Mouse (Mus musculus) MEL-GATA-1-ER (cell line): ENCODE results near the gene Mgat1.
A peak's percentile ranks its signal among the peaks of the same experiment; 100 is the strongest.

ENCODE experiments used
- DNase-seq: peaks from one replicate; pipeline ENCODE4 v3.0.0-alpha.2; 2012; ENCODE audit warnings: low read depth; ENCODE audit errors: extremely low read depth

Gene Mgat1

DNA sequence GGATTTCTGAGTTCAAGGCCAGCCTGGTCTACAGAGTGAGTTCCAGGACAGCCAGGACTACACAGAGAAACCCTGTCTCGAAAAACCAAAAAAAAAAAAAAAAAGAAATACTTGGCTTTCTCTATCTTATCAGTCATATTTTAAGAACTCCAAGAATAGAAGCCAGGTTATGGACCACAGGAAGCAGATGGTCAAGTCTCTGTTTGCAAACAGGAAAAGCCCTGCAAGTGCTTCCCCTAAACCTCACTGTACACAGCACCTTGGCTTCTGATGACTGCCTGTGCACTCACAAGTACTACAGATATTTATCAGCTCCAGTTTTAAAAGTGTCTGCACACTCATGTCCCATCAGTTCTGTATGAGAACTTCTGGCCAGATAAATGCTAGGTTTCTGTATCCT is 2.5 kb upstream of the Mgat1 start:
- DNase-seq = peak; percentile 50

DNA sequence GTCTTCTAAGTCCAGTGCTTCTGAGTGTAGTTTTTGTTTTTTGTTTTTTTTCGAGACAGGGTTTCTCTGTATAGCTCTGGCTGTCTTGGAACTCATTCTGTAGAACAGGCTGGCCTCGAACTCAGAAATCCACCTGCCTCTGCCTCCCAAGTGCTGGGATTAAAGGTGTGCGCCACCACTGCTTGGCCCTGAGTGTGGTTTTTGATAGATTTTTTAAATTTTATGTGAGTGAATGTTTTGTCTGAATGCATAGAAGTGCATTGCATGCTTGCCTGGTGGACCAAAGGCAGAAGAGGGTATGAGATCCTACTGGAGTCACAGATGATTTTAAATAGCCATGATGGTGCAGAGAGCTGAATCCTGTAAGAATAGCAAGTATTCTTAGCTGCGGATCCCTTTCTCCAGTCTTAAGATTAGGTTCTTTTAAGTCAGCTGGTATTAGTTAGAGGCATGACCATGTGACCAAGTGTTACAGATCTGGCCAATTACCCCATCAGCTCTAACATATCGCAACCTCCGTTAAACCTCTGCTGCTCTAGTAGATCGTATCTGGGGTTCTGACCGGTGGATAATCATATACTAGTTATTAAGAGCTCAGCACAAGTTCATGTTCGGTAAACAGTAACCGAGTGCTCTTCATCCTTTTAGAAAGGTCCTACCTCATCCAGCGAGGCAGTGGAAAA is 906 bp upstream of the Mgat1 start:
- peak; percentile 31 for DNase-seq

DNA sequence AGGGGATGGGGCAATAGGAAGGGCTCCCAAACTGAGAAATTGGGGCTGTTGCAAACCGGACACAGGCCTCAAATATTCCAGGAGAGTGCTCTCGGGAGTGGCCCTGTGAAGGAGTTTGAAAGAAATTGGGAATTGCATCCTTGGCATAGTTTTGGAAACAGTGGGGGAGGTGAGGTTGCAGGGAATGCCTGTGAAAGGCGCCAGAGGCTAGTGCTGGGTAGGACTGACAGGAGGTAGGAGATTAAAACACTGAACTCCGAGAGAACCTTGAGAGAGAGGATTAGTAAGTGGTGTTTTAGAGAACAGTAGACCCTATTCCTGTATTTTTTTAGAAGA is 572 bp downstream of the Mgat1 start:
- no peak for DNase-seq

DNA sequence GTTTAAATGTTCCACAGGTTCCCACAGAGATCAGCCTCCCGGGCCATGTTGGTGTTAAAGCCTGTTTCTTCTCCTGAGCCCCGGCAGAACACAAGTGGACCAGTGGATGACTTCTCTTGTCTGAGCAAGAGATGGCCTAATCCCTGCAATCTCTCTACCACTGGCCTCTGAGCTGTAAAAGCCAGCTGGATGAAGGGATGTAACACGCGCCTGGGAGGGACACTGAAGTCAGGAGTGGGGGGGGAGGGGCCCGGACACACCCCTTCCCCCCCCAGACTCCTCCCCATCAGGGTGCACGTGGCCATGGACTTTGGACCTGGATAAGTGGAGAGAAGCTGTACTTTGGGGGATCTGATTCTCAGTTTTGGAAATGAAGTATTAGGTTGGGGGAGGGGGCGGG is 1.2 kb downstream of the Mgat1 start:
- peak; percentile 19 for DNase-seq

DNA sequence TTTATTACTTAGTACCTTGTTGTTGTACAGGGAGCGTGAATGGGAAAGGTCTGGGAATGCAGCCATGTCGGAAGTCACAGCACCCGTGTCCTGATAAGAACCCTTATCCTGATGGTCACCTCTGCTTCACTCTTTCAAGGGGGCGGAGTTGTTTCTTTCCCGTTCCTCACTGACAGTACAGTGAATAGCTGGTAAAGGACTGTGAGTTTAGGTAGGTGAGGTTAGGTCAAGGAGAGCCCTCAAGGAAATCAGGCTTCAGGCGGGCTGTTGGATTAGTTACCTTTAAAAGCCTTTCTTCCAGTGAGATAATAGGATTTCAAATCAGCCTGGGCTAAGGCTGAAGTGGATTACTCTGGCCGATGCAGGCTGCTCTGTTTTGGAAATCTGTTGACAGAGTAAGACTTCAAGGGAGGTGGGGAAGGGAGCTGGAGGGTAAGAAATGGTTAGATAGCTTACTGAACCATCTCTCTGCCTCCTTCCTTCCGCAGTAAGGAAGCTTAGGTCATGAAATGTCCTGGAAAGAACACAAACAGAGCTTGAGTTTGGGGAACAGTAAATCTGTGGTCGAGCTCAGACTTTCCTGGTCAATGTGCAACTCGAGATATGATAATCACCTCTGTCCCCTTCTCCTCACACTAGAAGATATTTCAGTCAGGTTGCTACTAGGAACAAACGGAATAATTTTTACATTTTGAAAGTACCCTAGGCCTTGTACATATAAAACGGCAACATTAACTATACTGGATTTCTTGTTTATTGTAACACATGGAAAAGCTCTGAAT is 1.8 kb downstream of the Mgat1 start:
- peak; percentile 48 for DNase-seq

DNA sequence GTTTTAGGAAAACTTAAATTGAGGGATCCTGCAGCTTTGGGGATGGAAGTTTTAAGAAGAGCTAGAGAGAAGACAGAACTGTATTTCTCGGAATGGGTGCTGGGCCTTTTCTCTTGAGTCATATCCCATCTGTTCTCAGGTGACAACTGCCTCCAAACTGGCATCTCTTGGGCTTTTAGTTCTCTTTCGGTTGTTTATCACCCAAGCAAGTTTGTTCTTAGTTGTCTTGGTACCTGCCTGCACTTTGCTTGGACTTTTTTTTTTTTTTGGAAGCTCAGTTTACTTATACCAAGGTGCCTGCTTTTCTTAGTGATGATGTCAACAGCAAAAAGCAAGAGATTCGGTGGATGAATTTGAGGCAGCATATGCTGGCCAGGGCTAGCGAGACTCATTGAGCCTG is 2.5 kb downstream of the Mgat1 start:
- DNase-seq = no peak

DNA sequence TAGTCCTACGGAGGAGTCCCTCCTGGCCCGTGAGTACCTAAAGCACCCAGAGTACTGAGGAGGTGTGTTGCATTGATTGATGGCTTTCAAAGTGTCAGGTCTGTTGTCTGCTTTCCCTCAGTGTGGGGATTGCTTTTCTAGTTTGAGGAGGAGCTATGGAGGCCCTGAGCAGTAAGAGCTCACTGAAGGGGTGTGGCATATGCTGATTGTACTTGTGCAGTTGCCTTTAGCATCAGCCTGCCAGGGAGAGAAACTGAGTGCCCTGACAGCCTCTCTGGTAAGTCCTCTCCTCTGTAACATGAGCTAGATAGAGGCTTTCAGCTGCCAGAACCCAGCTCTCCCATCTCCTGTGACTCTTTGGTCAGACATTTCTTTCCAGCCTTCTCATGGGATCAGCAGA is 3.3 kb downstream of the Mgat1 start:
- DNase-seq = no peak

DNA sequence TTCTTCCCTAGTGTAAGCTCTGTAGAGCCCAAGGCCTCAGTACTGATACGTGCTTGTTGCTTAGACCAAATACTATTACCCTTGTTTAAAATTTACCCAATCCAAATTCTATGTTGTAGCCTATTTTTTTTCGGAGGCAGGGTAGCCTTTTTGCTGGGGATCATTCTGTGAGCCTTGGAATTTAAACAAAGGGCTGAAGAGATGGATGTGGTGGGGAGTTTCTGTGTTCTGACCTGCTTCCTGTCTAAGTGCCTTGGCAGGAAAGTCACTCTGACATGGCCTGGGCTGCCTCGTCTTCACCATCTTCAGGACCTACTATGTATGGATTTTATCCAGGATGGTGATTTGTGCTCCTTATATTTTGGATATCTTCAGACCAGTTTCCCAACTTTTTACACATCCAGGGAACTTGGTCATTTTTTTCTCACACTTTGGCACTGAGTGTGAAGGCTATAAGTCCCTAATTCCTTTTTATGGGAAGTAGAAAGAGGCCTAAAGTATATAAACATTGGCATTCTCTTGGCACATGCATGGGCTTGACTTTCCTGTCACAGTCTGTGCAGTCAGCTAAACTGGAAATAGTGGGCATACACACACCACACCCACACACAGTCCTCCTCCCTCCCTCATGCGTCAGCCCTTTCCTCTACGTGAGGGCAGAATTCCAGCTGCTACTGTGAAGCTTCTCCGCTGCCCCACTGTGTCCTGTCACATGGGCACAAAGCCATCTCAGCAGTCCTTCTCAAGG is 4.4 kb downstream of the Mgat1 start:
- DNase-seq = no peak

DNA sequence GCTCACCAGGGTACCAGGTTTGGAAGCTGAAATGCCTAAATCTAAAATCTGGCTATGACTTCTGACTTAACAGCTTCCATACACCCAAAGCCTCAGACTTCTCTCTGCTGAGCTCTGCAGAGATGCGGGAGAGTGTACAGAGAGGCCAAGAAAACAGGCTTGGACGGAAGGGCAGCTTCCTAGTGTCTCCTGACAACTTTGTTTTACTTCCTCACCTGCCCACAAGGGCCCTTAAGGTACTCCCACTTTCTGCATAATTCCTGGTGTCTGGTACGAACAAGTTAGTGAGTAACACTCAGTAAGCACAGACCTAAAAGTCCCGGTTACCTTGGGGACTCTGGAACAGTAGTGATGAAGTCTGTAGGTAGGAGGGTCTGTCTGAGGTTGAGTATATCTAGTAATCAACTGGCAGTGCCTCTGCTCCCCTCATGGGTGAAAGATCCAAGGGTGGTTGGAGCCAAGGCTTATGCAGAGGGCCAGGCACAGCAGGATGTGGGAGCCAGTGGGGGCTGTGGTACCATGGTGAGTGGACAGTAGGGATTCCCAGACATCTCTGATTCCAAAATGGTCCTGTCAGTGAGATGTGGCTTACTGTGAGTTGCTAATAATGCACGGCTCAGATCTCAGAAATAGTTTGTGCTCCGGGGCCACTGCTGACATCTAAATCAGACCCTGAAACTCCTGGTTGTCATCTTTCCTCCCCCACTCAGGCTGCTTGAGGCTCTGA is 5.1 kb downstream of the Mgat1 start:
- no peak for DNase-seq

DNA sequence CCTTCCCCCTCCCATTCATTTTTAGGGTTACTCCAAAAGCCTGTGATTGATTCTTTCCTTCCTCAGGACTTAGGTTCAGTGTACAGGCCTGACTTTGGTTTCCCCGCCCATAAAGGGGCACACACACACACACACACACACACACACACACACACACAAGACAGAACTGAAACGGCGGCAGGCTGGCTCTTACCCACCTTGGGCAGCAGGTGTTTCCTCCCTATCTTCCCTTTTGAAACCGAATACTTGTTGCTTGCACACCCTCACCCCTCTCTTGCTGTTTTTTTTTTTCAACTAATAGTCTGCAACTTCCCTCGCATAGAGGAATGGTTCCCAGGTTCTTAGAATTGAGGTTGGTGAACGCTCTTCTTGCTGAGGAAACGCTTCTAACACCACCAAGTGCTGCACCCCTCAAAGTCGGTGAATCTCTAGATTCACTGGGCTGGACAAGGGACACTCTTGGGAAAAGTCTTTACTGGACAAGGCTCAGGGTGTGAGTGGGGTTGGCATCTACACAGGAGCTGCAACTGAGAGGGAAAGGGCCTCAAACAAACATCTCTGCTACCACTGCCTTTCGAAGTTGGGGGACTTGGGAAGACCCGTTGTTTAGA is 5.9 kb downstream of the Mgat1 start:
- DNase-seq = peak; percentile 56

DNA sequence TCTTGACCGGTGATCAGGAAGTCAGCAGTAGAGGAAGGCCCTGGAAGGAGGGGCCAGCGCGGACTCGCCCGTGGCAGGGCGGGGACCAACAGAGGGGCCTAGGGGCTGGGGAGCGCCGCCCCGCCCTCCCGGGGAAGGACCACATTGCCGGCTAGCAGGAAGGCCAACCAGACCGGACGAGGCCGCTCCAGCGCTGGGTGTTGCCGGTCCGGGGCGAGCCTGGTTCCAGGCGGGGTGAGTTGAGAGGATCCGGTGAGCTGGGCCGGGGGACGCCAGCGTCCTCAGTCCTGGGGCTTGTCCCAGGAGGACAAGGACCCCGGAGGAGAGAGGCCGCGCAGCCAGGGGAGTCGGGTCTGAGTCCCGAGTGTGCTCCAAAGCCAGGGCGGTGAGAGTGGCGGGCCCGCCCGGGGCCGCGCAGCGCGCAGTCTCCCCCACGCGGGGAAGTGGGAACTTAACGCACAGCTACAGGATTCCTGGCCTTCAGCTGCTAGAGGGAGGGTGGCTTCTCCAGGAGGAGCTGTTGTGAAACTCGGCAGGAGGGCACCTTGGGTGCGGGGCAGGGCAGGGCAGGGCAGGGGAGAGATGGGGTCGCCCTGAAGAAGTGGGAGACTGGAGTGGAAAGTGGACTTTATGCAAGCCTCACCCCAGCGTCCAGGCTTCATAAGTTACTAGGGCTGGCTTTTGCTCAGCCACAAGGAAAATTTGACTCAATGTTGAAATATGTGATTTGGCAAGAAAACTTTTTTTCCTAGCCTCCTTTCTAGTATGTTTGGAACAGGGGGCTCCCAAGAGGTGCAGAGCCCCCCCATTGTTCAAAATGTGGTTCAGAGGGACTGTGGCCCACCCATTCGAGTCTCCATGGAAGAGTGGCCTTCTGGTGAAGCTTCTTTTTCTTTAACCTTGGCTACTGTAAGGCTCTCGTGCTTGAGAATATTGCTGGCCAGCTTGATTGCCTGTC is 6.7 kb downstream of the Mgat1 start:
- no peak for DNase-seq

DNA sequence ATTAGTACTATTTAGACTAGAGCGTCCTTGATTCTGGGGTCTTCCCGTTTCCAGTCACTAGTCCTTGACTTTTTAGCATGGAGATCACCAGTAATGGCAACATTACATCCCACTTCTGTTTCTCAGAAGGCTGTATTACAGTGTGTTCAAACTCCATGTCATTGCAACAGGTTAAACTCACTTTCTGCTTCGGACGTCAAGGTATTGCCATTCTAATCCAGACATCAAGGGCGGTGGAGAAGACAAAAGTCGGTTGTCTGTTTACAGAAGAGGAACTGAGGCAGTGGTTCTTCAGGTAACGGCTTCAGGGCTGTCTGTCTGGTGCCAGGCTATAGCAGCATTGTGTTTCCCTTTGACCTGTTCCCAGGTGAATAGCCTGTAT is 7.4 kb downstream of the Mgat1 start:
- DNase-seq = peak; percentile 18

DNA sequence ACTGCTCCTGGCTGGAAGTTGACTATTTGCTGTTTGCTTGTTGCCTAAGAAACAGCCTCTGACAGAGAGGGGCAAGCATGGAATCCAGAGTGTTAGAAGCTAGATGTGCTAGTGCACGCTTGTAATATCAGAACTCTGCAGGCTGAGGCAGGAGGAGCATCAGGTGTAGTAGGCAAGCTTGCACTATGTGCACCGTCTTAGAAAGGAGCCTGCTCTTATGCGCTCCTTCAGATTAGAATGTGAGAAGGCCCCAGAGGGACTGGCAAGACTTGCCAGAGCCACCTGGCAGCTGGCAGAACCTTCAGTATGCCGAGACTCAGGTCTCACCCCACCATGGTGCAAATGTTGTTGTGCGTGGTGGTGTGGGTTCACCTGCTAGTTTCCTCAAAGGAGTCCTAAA is 8.1 kb downstream of the Mgat1 start:
- DNase-seq = no peak

DNA sequence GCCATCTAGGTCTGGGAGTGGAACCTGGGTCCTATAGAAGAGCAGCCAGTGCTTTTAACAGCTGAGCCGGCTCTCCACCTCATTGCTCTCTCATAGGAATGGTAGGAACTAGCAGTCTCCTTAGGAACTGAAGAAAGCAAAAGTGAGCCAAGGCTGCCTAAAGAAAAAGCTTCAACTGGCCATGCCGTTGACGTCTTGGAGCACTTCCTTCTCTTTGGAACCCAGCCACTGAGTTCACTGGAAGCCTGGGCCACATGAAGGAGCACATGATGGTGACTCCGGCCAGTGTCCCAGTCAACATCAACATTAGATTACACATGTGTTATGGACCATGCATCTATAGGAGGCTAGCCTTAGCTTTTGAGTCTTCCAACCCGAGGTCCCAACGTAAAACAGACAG is 9.0 kb downstream of the Mgat1 start:
- no peak for DNase-seq

DNA sequence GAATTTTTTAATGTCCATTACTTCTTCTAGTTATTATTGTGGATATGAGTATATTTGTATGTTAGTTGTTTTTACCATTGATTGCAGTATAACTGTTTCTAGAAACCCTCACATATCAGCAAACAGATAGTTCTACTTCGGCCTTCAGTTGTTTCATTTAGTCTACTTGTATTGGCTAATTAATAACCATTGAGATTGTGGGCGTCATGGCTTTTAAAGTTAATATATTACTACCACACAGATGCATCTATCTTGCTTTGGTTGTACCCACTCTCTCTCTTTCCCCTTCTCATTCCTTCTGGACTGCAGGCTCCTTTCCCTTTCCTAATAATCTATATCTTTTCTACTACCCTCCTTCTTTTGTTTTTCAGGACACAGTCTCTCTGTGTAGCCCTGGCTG is 15.3 kb downstream of the Mgat1 start:
- no peak for DNase-seq

DNA sequence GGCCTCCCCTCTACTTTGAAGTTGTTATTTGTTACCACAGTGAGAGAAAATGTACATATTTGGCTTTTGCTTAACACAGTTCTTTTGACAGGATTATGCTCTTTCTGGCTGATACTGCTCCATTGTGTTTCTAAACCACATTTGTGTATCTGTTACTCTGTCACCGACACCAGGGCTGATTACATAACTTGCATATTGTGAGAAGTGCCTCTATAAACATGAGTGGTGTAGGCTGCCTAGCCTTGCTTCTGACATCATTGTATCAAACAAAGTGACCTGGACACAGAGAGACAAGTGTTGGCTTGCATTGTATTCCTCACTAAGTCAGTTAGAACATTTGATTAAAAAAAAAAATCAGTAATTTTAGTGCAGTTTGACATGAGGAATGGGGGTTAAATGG is 15.8 kb downstream of the Mgat1 start:
- no peak for DNase-seq

DNA sequence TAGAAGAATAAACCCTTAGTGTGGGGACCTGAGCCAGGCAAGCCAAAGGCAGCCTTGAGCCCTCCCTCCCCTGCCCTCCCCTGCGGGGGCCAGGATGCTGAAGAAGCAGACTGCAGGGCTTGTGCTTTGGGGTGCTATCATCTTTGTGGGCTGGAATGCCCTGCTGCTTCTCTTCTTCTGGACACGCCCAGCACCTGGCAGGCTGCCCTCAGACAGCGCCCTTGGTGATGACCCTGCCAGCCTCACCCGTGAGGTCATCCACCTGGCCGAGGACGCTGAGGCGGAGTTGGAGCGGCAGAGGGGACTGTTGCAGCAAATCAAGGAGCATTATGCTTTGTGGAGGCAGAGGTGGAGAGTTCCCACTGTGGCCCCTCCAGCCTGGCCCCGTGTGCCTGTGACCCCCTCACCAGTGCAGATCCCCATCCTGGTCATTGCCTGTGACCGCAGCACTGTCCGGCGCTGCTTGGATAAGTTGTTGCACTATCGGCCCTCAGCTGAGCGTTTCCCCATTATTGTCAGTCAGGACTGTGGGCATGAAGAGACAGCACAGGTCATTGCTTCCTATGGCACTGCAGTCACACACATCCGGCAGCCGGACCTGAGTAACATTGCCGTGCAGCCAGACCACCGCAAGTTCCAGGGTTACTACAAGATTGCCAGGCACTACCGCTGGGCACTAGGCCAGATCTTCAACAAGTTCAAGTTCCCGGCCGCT is 16.8 kb downstream of the Mgat1 start:
- DNase-seq = no peak

DNA sequence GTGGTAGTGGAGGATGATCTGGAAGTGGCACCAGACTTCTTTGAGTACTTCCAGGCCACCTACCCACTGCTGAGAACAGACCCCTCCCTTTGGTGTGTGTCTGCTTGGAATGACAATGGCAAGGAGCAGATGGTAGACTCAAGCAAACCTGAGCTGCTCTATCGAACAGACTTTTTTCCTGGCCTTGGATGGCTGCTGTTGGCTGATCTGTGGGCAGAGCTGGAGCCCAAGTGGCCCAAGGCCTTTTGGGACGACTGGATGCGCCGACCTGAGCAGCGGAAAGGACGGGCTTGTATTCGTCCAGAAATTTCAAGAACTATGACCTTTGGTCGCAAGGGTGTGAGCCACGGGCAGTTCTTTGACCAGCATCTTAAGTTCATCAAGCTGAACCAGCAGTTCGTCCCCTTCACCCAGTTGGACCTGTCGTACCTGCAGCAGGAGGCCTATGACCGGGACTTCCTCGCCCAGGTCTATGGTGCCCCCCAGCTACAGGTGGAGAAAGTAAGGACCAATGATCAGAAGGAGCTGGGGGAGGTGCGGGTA is 17.4 kb downstream of the Mgat1 start:
- no peak for DNase-seq

DNA sequence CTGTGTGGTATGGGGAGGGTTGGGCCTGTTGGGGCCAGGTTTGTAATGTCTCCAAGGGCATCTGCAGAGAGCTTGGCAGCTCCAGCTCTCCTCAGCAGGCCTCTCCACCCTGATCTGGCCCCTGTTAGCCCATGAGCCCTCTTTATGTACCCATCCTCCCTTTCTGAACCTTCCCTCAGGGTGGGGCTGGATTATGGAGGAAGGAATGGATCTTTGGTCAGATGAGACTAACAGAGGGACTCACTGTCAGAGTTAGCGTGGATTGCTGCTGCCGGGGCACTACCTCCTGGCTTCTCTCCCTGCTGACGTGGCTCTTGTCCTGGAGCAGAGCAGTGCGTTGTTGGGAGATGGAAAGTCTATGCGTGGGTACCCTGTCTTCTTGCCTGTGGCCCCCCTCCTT is 18.3 kb downstream of the Mgat1 start:
- DNase-seq = no peak
